Comparison of ENCODE assay signal across 14 mouse cellular contexts in the genomic region with DNA sequence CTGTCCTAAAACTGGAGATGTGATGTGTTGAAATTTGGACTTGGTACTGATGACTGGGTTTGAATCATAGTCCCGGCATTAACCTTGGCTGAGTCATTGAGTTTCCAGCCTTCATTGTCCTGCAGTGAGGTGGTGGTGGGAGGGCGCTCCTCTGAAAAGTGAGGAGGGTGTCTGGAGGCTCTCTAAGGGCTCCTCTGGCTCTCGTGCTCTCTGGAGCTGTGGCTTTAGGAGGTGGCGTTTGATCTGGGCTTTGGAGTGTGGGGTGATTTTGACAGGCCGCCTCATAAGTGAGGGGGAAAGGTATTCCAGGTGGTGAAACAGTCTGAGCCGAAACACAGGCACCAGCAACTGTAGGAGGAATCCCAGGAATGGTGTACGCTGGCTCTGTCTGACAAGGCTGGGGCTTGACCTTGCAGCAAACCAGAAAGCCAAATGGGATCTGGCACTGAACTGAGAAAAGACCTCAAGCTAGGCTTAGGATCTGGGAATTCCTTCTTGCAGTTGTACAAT.
DNase-seq lines count a peak whose midpoint lies in the region; ATAC-seq and TF ChIP-seq lines count a peak whose summit lies in the region.
"Had no signal": no experiment of that assay in that cellular context is flagged by ENCODE, and none has a peak within 500 bp of the region (broad histone marks: within the 10 kb centered on the region; RNA-seq: fewer than 3 reads in every experiment).

No protein-coding gene starts in this region.

- no peaks in the 10 kb centered on the region for H3K9me3 ChIP-seq in heart, embryonic 10.5 days
- H3K9me3 ChIP-seq in lung, postnatal 0 days (ENCODE audit: low read length): no peaks in the 10 kb centered on the region
- no peaks in the 10 kb centered on the region for H3K9me3 ChIP-seq in limb, embryonic 11.5 days (ENCODE audit: control insufficient read depth, low read length)
- H3K9me3 ChIP-seq in embryonic facial prominence, embryonic 10.5 days: no peaks in the 10 kb centered on the region
- H3K9me3 ChIP-seq: stomach, embryonic 15.5 days had no signal

- H3K36me3 ChIP-seq in heart, embryonic 10.5 days: peaks cover 4% of the 10 kb centered on the region; the same call in 1 of the 2 replicates
- no peaks in the 10 kb centered on the region for H3K36me3 ChIP-seq in lung, postnatal 0 days (ENCODE audit: insufficient read depth, low read length)
- no peaks in the 10 kb centered on the region for H3K36me3 ChIP-seq in limb, embryonic 11.5 days (ENCODE audit: control insufficient read depth, insufficient read depth, low read length)
- no peaks in the 10 kb centered on the region; the same call in 1 of the 2 replicates for H3K36me3 ChIP-seq in embryonic facial prominence, embryonic 10.5 days (replicated peaks)
- H3K36me3 ChIP-seq: stomach, embryonic 15.5 days had no signal

- H3K27me3 ChIP-seq in heart, embryonic 10.5 days (ENCODE audit: insufficient read depth, poor library complexity, severe bottlenecking): no peaks in the 10 kb centered on the region
- H3K27me3 ChIP-seq in lung, postnatal 0 days (replicated peaks; ENCODE audit: insufficient read depth, low read length): no peaks in the 10 kb centered on the region
- no peaks in the 10 kb centered on the region for H3K27me3 ChIP-seq in limb, embryonic 11.5 days (ENCODE audit: control insufficient read depth, insufficient read depth, low read length)
- H3K27me3 ChIP-seq in embryonic facial prominence, embryonic 10.5 days (replicated peaks; ENCODE audit: low read depth, poor library complexity, severe bottlenecking): no peaks in the 10 kb centered on the region
- H3K27me3 ChIP-seq: stomach, embryonic 15.5 days had no signal

- no peak for TF ChIP-seq POLR2A in lung, adult 2 months (IDR thresholded peaks at IDR 0.05; ENCODE audit: borderline replicate concordance, extremely low read depth, low read depth, low read length)

- peak overlapping the region; percentile 74 for H3K27ac ChIP-seq in heart, embryonic 10.5 days
- H3K27ac ChIP-seq in lung, postnatal 0 days (ENCODE audit: low read length): no peak overlapping the region
- peak overlapping the region; percentile 33; the same call in 1 of the 2 replicates for H3K27ac ChIP-seq in limb, embryonic 11.5 days (replicated peaks; ENCODE audit: low read depth, low read length)
- no peak overlapping the region for H3K27ac ChIP-seq in embryonic facial prominence, embryonic 10.5 days (replicated peaks)
- H3K27ac ChIP-seq: stomach, embryonic 15.5 days had no signal

- peak; percentile 90 for DNase-seq in heart, embryonic 10.5 days (ENCODE audit: low spot score)
- DNase-seq in heart, postnatal 36 days: no peak
- DNase-seq in lung, postnatal 0 days (ENCODE audit: low spot score): peak; percentile 33
- DNase-seq in lung, adult 2 months: no peak
- DNase-seq in adrenal gland, adult 8-10 months: peak; percentile 61
- DNase-seq in limb, embryonic 11.5 days (ENCODE audit: low spot score): peak; percentile 42
- DNase-seq in embryonic facial prominence, embryonic 10.5 days (ENCODE audit: low spot score): no peak
- DNase-seq: cerebellum, adult 11 months; kidney, postnatal 4 days; liver had no signal

- ATAC-seq in lung, postnatal 0 days: peak; percentile 57
- peak; percentile 50; the same call in 1 of the 2 replicates for ATAC-seq in limb, embryonic 11.5 days (ENCODE audit: insufficient number of reproducible peaks, low FRiP score, low TSS enrichment, low read depth)
- ATAC-seq in megakaryocyte, adult 5-6 weeks (ENCODE audit: poor library complexity, severe bottlenecking): no peak
- ATAC-seq: CD4-positive, CD25-positive, alpha-beta regulatory T cell, adult 4 months; inflammation-experienced regulatory T-cells, adult 6 months had no signal

- peaks cover 19% of the 10 kb centered on the region for H3K4me1 ChIP-seq in heart, embryonic 10.5 days
- H3K4me1 ChIP-seq in lung, postnatal 0 days (ENCODE audit: insufficient read depth, low read depth, low read length): no peaks in the 10 kb centered on the region
- H3K4me1 ChIP-seq in lung, adult 2 months (ENCODE audit: control insufficient read depth, insufficient read depth, low read length): no peaks in the 10 kb centered on the region
- peaks cover 7% of the 10 kb centered on the region for H3K4me1 ChIP-seq in limb, embryonic 11.5 days (ENCODE audit: control insufficient read depth, insufficient read depth, low read length)
- H3K4me1 ChIP-seq in embryonic facial prominence, embryonic 10.5 days: no peaks in the 10 kb centered on the region
- H3K4me1 ChIP-seq: stomach, embryonic 15.5 days had no signal

- H3K4me3 ChIP-seq in heart, embryonic 10.5 days: no peak overlapping the region
- H3K4me3 ChIP-seq in lung, postnatal 0 days (ENCODE audit: low read depth, low read length): no peak overlapping the region
- H3K4me3 ChIP-seq in lung, adult 2 months (replicated peaks; ENCODE audit: extremely low read depth, low read depth, low read length): no peak overlapping the region
- H3K4me3 ChIP-seq in limb, embryonic 11.5 days (ENCODE audit: low read depth, low read length): no peak overlapping the region
- H3K4me3 ChIP-seq in embryonic facial prominence, embryonic 10.5 days: no peak overlapping the region
- H3K4me3 ChIP-seq: stomach, embryonic 15.5 days had no signal

- 35% methylated on average over 7 of the region's 7 CpGs for WGBS in heart, embryonic 10.5 days
- WGBS in lung, postnatal 0 days: 55% methylated on average over 7 of the region's 7 CpGs
- 71% methylated on average over 7 of the region's 7 CpGs for WGBS in lung, adult 2 months
- WGBS in limb, embryonic 11.5 days: 51% methylated on average over 7 of the region's 7 CpGs
- 76% methylated on average over 7 of the region's 7 CpGs for WGBS in embryonic facial prominence, embryonic 10.5 days

- intact Hi-C loops in heart, postnatal 36 days (cut with DNase I): no loop called here

- no peak overlapping the region for H3K4me2 ChIP-seq in lung, postnatal 0 days (replicated peaks; ENCODE audit: low read depth, low read length)
- H3K4me2 ChIP-seq in limb, embryonic 11.5 days (ENCODE audit: low read depth, severe bottlenecking): no peak overlapping the region
- H3K4me2 ChIP-seq: stomach, embryonic 15.5 days had no signal

- TF ChIP-seq CTCF in lung, postnatal 0 days (IDR thresholded peaks at IDR 0.05): no peak
- TF ChIP-seq CTCF in lung, adult 2 months (IDR thresholded peaks at IDR 0.05; ENCODE audit: insufficient read depth, low read length): no peak

- H3K9ac ChIP-seq in lung, postnatal 0 days (replicated peaks; ENCODE audit: low read depth): no peak overlapping the region
- H3K9ac ChIP-seq in limb, embryonic 11.5 days (ENCODE audit: low read length): 0 out of 2 replicates have a peak overlapping the region, but pooled peaks have one; percentile 17
- H3K9ac ChIP-seq: stomach, embryonic 15.5 days had no signal

- TF ChIP-seq EP300 in lung, postnatal 0 days (IDR thresholded peaks at IDR 0.05): no peak

Comparison
In these comparisons a context has a peak if more than half of its experiments do, and no peak if none do; other contexts are left out.
1. DNase-seq: peak in heart, embryonic 10.5 days (single experiment), lung, postnatal 0 days (single experiment), adrenal gland, adult 8-10 months (single experiment) and limb, embryonic 11.5 days (single experiment); none in heart, postnatal 36 days (0 of 2), lung, adult 2 months (single experiment) and embryonic facial prominence, embryonic 10.5 days (single experiment).
2. H3K27ac ChIP-seq: peak in heart, embryonic 10.5 days (single experiment) and limb, embryonic 11.5 days (single experiment); none in lung, postnatal 0 days (single experiment) and embryonic facial prominence, embryonic 10.5 days (single experiment).